Mouse (Mus musculus) kidney, postnatal 0 days (tissue): ENCODE measurements at regions not wholly inside any gene's neighbourhood (a gene's known extent, or its start where the extent isn't known, plus 50 kb on each side); places are given as distances from the start of the nearest gene placed in this dataset.

Experiments used
- ATAC-seq: fragments of 200-750 bp; cut with Nextera tagmentation; replicated peaks from 2 replicates; pipeline ENCODE4 v1.8.0; 2017; ENCODE audit warnings: low read depth, moderate number of reproducible peaks, moderate TSS enrichment, moderate library complexity; ENCODE audit not compliant: low FRiP score
- DNase-seq: peaks from one replicate; pipeline ENCODE4 v3.0.0-alpha.2; 2016; ENCODE audit warnings: low spot score
- H3K27ac ChIP-seq: fragments of 300-500 bp; sonication (generic); 2 replicates; pipeline ENCODE4 v1.5.1; 2014; ENCODE audit warnings: mild to moderate bottlenecking
- H3K27me3 ChIP-seq: fragments of 300-500 bp; sonication (generic); 2 replicates; pipeline ENCODE4 v1.6.1; 2014; ENCODE audit warnings: low read length, mixed read lengths; ENCODE audit not compliant: insufficient read depth
- H3K36me3 ChIP-seq: fragments of 300-500 bp; sonication (generic); 2 replicates; pipeline ENCODE4 v1.6.1; 2014; ENCODE audit warnings: low read length, mixed read lengths; ENCODE audit not compliant: insufficient read depth
- H3K4me1 ChIP-seq: fragments of 300-500 bp; sonication (generic); replicated peaks from 2 replicates; pipeline ENCODE4 v1.6.1; 2014; ENCODE audit warnings: antibody characterized with exemption, low read length, mixed read lengths; ENCODE audit not compliant: insufficient read depth
- H3K4me2 ChIP-seq: fragments of 300-500 bp; sonication (generic); 2 replicates; pipeline ENCODE4 v1.6.1; 2014; ENCODE audit warnings: mild to moderate bottlenecking, low read length, moderate library complexity, mixed read lengths
- H3K4me3 ChIP-seq: fragments of 300-500 bp; sonication (generic); replicated peaks from 2 replicates; pipeline ENCODE4 v1.5.1; 2014; ENCODE audit warnings: low read depth, low read length
- H3K9ac ChIP-seq: fragments of 300-500 bp; sonication (generic); 2 replicates; pipeline ENCODE4 v1.6.1; 2014; ENCODE audit warnings: low read depth, low read length
- H3K9me3 ChIP-seq: fragments of 300-500 bp; sonication (generic); replicated peaks from 2 replicates; pipeline ENCODE4 v1.6.1; 2016; ENCODE audit warnings: low read length, inconsistent platforms, mixed read lengths
- CTCF ChIP-seq: IDR thresholded peaks from 2 replicates; pipeline ENCODE4 v1.5.1; 2016; ENCODE audit warnings: antibody characterized with exemption, low read depth, mild to moderate bottlenecking, moderate library complexity
- WGBS: fragments of 180-500 bp; shearing (Covaris S2); extraction: QIAGEN DNeasy Blood & Tissue Kit; methylation state at CpG from one replicate; pipeline ENCODE4 v1.1.7; 2014; 5-methylcytosine and 5-hydroxymethylcytosine counted together

- no peak for TF ChIP-seq CTCF
- DNase-seq = no peak
- 85% methylated on average over 3 of the region's 3 CpGs for WGBS
Measured at GRCm38 (mm10) chr11:19869671-19870070, 54.5 kb upstream of the Spred2 start.

GRCm38 (mm10) chr11:19870136-19870535, 54.0 kb upstream of the Spred2 start:
- WGBS = 62% methylated on average over 7 of the region's 7 CpGs
- Histone ChIP-seq H3K4me2 (no peak overlapping the region), H3K36me3 (no peaks in the 10 kb centered on the region), H3K9me3 (no peaks in the 10 kb centered on the region), H3K4me3 (no peak overlapping the region), H3K27ac (no peak overlapping the region), H3K27me3 (no peaks in the 10 kb centered on the region), H3K9ac (no peak overlapping the region), H3K4me1 (no peaks in the 10 kb centered on the region)
- ATAC-seq = no peak
- TF ChIP-seq CTCF = no peak
- DNase-seq = no peak

More at GRCm38 (mm10) chr11:19869671-19870070, 54.5 kb upstream of the Spred2 start:
- Histone ChIP-seq H3K27ac (no peak overlapping the region), H3K27me3 (no peaks in the 10 kb centered on the region), H3K36me3 (no peaks in the 10 kb centered on the region), H3K4me1 (no peaks in the 10 kb centered on the region), H3K9ac (no peak overlapping the region), H3K9me3 (no peaks in the 10 kb centered on the region), H3K4me3 (no peak overlapping the region), H3K4me2 (no peak overlapping the region)
- no peak for ATAC-seq

GRCm38 (mm10) chr11:19873796-19874195, 50.4 kb upstream of the Spred2 start:
- DNase-seq (no peak), ATAC-seq (no peak)
- TF ChIP-seq CTCF = no peak
- Histone ChIP-seq H3K4me2 (no peak overlapping the region), H3K27ac (no peak overlapping the region), H3K4me1 (no peaks in the 10 kb centered on the region), H3K36me3 (no peaks in the 10 kb centered on the region), H3K27me3 (no peaks in the 10 kb centered on the region), H3K4me3 (no peak overlapping the region), H3K9me3 (no peaks in the 10 kb centered on the region), H3K9ac (no peak overlapping the region)
- 88% methylated on average over 6 of the region's 6 CpGs for WGBS
